Mouse (Mus musculus): Measurements from ENCODE around the gene Brms1. TPM values are rescaled to one million over a fixed set of nuclear protein-coding genes. Genes with fewer than 3 reads are reported as not detected.

The Brms1 gene
- polyA plus RNA-seq, 1 experiment from 2014 or later = 27.5 TPM

DNA sequence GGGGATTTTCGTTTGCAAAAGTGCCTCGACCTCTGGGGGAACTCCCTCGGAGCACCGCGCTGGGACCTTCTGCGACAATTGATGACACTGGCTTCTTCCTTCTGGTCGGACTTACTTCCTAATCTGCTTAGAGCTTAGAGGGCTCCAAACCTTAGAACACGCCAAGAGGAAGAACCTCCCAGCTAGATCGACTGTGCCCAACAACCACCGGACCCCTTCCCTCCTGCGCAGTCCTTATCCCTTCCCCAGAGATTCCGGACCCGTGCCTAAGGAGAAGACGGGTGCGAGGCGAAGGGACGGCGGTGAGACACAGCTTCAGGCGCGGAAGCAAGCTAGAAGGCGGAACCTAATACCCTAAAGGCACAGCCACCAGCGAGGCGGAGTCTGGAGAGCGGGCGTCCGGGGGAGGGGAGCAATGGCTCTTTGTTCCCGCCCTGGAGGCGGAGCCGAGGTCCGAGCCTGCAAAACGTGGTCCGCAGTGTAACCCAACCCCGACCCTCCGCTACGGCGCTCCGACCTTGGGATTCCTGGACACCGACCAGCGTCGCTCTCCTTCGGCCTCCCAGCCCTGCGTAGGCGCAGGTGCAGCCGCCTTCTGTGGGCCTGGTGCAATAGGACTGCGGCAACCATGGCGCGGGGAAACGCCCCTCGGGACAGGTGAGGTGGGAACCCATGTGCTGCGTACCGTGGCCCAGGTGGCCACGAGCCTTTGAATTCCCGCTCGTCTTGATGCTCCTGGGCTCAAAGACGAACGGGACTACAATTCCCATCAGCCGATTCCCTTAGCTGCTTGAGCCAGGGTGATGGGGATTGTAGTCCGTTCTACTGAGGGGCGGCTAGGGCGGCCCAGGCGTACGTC is 17.3 kb upstream of the Brms1 start, which contains the start of gene Slc29a2:
Gene Slc29a2 (plus strand): TSS at position 240 of the 859 bp plus-strand sequence.
- peaks cover 33% of the 10 kb centered on the region for H3K36me3 ChIP-seq (ENCODE audit: control insufficient read depth, insufficient read depth, low read length)
- peaks cover 2 to 6% of the 10 kb centered on the region in 2 experiments; a peak in 3 of 4 replicates for H3K4me1 ChIP-seq (ENCODE audit: control insufficient read depth in 2 of 2, insufficient read depth in 2 of 2, low read length in 2 of 2)
- WGBS = under 1% methylated on average over 59 of the region's 62 CpGs
- peak within 1 kb of the TSS; percentile 65 to 85 for H3K4me3 ChIP-seq (ENCODE audit: control insufficient read depth in 1 of 2, insufficient read depth in 1 of 2, low read depth in 1 of 2, low read length in 2 of 2)
- H3K9ac ChIP-seq (ENCODE audit: low read length) = peak within 1 kb of the TSS; percentile 75
- peak within 1 kb of the TSS; percentile 81 for H3K4me2 ChIP-seq (ENCODE audit: low read length)
- no peaks in the 10 kb centered on the region for H3K9me3 ChIP-seq (ENCODE audit: control insufficient read depth, low read length)
- peak; percentile 95 for ATAC-seq (ENCODE audit: insufficient number of reproducible peaks, insufficient read depth, low FRiP score, low read depth)
- peak within 1 kb of the TSS; percentile 93 to 96 for H3K27ac ChIP-seq (replicated peaks in 1 of 2; ENCODE audit: control insufficient read depth in 1 of 2, insufficient read depth in 1 of 2, low read depth in 2 of 2, low read length in 2 of 2)
- H3K27me3 ChIP-seq (ENCODE audit: control insufficient read depth, insufficient read depth, low read length) = no peaks in the 10 kb centered on the region

DNA sequence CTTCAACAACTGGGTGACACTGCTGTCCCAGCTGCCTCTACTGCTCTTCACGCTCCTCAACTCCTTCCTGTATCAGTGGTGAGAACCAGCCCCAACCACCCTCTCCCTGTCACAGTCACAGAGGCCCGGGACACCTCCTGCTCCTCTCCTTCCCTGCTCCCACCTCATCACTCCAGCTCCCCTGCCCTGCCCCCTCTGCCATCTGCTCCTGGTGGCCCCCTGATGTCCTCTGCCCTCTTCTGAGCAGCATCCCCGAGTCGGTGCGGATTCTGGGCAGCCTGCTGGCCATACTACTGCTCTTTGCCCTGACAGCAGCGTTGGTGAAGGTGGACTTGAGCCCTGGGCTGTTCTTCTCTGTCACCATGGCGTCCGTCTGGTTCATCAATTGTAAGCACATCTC is 15.0 kb upstream of the Brms1 start:
- no peaks in the 10 kb centered on the region for H3K9me3 ChIP-seq (ENCODE audit: control insufficient read depth, low read length)
- H3K4me3 ChIP-seq (ENCODE audit: control insufficient read depth in 1 of 2, insufficient read depth in 1 of 2, low read depth in 1 of 2, low read length in 2 of 2) = no peak overlapping the region
- no peak overlapping the region for H3K9ac ChIP-seq (ENCODE audit: low read length)
- H3K4me1 ChIP-seq (ENCODE audit: control insufficient read depth in 2 of 2, insufficient read depth in 2 of 2, low read length in 2 of 2) = peaks cover 2 to 6% of the 10 kb centered on the region in 2 experiments; a peak in 3 of 4 replicates
- H3K4me2 ChIP-seq (ENCODE audit: low read length) = no peak overlapping the region
- no peak for ATAC-seq (ENCODE audit: insufficient number of reproducible peaks, insufficient read depth, low FRiP score, low read depth)
- peaks cover 56% of the 10 kb centered on the region for H3K36me3 ChIP-seq (ENCODE audit: control insufficient read depth, insufficient read depth, low read length)
- WGBS = 89% methylated on average over 8 of the region's 8 CpGs
- no peak overlapping the region for H3K27ac ChIP-seq (replicated peaks in 1 of 2; ENCODE audit: control insufficient read depth in 1 of 2, insufficient read depth in 1 of 2, low read depth in 2 of 2, low read length in 2 of 2)
- no peaks in the 10 kb centered on the region for H3K27me3 ChIP-seq (ENCODE audit: control insufficient read depth, insufficient read depth, low read length)

DNA sequence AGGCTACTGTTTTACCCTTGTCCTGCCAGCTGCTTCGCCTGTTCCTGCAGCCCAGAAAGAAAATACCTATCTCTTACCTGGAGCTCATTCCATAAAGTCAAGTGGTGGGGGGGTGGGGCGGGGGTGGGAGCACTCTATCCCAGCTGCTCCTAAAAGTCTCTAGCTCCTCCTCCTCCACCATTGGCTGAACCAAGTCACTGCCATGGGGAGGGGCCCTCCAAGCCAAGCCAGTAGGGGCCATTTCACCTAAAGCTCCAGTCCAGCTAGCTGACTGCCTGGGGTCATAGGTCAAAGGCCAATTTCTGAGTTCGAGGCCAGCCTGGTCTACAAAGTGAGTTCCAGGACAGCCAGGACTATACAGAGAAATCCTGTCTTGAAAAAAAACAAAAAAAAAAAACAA is 8.5 kb upstream of the Brms1 start:
- H3K27ac ChIP-seq (replicated peaks in 1 of 2; ENCODE audit: control insufficient read depth in 1 of 2, insufficient read depth in 1 of 2, low read depth in 2 of 2, low read length in 2 of 2) = no peak overlapping the region
- H3K4me1 ChIP-seq (ENCODE audit: control insufficient read depth in 2 of 2, insufficient read depth in 2 of 2, low read length in 2 of 2) = 0 out of 4 replicates have a peak, but pooled peaks cover 0 to 3% of the 10 kb centered on the region in 2 experiments
- no peak for ATAC-seq (ENCODE audit: insufficient number of reproducible peaks, insufficient read depth, low FRiP score, low read depth)
- 73% methylated on average over 3 of the region's 3 CpGs for WGBS
- no peaks in the 10 kb centered on the region for H3K27me3 ChIP-seq (ENCODE audit: control insufficient read depth, insufficient read depth, low read length)
- no peak overlapping the region for H3K4me2 ChIP-seq (ENCODE audit: low read length)
- peaks cover 44% of the 10 kb centered on the region for H3K36me3 ChIP-seq (ENCODE audit: control insufficient read depth, insufficient read depth, low read length)
- no peaks in the 10 kb centered on the region for H3K9me3 ChIP-seq (ENCODE audit: control insufficient read depth, low read length)
- no peak overlapping the region for H3K4me3 ChIP-seq (ENCODE audit: control insufficient read depth in 1 of 2, insufficient read depth in 1 of 2, low read depth in 1 of 2, low read length in 2 of 2)
- no peak overlapping the region for H3K9ac ChIP-seq (ENCODE audit: low read length)

DNA sequence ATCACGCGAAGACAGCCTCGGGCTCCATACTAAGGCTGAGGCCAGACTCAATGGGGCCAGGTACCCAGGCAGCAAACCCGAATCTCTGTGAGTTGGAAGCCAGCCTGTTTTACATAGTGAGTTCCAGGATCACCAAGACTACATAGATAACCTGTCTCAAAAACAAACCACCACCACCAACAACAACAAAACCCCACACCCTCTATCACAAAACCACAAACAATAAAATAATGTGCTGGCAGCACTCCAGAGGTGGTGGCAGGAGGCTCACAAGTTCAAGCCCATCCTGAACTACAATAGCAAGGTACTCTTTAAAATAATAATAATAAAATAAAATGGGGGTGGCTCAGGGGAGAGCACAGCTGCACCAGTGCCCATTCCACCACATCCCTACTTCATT is 4.6 kb upstream of the Brms1 start:
- H3K4me1 ChIP-seq (ENCODE audit: control insufficient read depth in 2 of 2, insufficient read depth in 2 of 2, low read length in 2 of 2) = peaks cover 11 to 20% of the 10 kb centered on the region in 2 experiments
- no peak overlapping the region for H3K4me2 ChIP-seq (ENCODE audit: low read length)
- no peaks in the 10 kb centered on the region for H3K9me3 ChIP-seq (ENCODE audit: control insufficient read depth, low read length)
- no peak overlapping the region for H3K9ac ChIP-seq (ENCODE audit: low read length)
- no peak overlapping the region for H3K4me3 ChIP-seq (ENCODE audit: control insufficient read depth in 1 of 2, insufficient read depth in 1 of 2, low read depth in 1 of 2, low read length in 2 of 2)
- H3K27ac ChIP-seq (replicated peaks in 1 of 2; ENCODE audit: control insufficient read depth in 1 of 2, insufficient read depth in 1 of 2, low read depth in 2 of 2, low read length in 2 of 2) = no peak overlapping the region
- no peak for ATAC-seq (ENCODE audit: insufficient number of reproducible peaks, insufficient read depth, low FRiP score, low read depth)
- H3K27me3 ChIP-seq (ENCODE audit: control insufficient read depth, insufficient read depth, low read length) = no peaks in the 10 kb centered on the region
- H3K36me3 ChIP-seq (ENCODE audit: control insufficient read depth, insufficient read depth, low read length) = peaks cover 5% of the 10 kb centered on the region
- WGBS = 81% methylated on average over 4 of the region's 4 CpGs

DNA sequence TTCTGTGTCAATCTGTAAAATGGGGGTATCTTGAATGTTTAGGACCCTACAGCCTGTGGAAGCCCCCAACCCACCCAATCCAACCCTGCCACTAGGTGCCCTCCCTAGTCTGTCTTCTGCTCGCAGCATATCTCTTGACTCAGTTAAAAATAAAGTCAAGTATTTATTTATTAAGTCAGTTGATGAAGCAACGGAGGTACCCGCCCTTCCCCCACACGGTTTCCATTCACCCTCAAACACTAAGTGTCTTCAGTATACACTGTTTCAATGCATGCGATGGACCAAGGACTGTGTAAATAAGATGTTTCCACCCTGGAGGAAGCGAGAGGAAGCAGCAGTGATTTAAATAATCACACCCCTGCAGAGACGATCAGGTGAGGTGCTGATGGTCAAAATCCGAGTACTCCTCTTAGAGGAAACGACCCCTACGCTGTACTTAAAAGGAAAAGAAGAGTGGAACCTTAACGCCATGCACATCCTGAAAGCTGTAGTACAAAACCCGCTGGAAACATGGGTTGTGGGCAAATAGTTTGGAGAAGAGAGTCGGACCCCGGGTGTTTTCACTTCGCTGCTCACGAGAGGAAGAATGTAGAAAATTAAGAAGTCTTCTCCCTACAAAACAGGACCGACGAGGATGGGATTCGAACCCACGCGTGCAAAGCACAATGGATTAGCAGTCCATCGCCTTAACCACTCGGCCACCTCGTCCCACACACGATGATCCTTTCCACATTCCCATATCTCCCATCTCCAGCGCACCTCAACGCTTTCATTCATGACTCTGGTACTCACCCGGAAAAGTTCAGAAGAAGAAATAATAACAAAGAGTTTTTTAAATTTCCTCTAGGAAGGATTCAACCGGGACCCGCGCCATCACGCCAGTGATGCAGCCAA is 3.2 kb upstream of the Brms1 start:
- Histone ChIP-seq H3K9ac (ENCODE audit: low read length) (peak overlapping the region; percentile 84), H3K27ac (replicated peaks in 1 of 2; ENCODE audit: control insufficient read depth in 1 of 2, insufficient read depth in 1 of 2, low read depth in 2 of 2, low read length in 2 of 2) (peak overlapping the region in 1 of 2 experiments; percentile 54; a peak in 2 of 4 replicates), H3K36me3 (ENCODE audit: control insufficient read depth, insufficient read depth, low read length) (0 out of 2 replicates have a peak, but pooled peaks cover 4% of the 10 kb centered on the region), H3K4me3 (ENCODE audit: control insufficient read depth in 1 of 2, insufficient read depth in 1 of 2, low read depth in 1 of 2, low read length in 2 of 2) (peak overlapping the region; percentile 60 to 70), H3K9me3 (ENCODE audit: control insufficient read depth, low read length) (no peaks in the 10 kb centered on the region), H3K27me3 (ENCODE audit: control insufficient read depth, insufficient read depth, low read length) (no peaks in the 10 kb centered on the region), H3K4me1 (ENCODE audit: control insufficient read depth in 2 of 2, insufficient read depth in 2 of 2, low read length in 2 of 2) (peaks cover 13 to 25% of the 10 kb centered on the region in 2 experiments), H3K4me2 (ENCODE audit: low read length) (peak overlapping the region; percentile 92)
- peak; percentile 27; the same call in 1 of the 2 replicates for ATAC-seq (ENCODE audit: insufficient number of reproducible peaks, insufficient read depth, low FRiP score, low read depth)
- 3% methylated on average over 32 of the region's 32 CpGs for WGBS

DNA sequence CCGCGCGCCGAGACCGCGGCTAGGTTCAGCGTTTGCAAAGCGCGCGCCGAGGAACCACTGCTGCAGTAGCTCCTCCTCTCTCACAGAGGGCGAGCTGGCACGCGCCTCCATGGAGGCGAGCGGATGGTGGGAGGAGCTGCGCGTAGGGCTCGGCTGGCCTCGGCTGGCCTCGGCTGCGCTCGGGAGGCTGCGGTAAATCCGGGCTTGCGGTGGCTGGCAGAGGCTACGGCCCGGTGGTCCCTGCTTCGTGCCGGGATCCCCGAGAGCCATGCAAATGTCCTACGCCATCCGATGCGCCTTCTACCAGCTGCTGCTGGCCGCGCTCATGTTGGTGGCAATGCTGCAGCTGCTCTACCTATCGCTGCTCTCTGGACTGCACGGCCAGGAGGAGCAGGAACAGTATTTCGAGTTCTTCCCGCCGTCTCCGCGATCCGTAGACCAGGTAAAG is 2.4 kb upstream of the Brms1 start, which contains the start of the genes B4gat1 and AC124502.3:
Gene B4gat1 (plus strand): TSS at position 118 of the 448 bp plus-strand sequence.
Gene AC124502.3 (plus strand): TSS at position 183 of the 448 bp plus-strand sequence.
- WGBS = under 1% methylated on average over 42 of the region's 44 CpGs
- Histone ChIP-seq H3K4me2 (ENCODE audit: low read length) (peak within 1 kb of the TSS; percentile 92), H3K27ac (replicated peaks in 1 of 2; ENCODE audit: control insufficient read depth in 1 of 2, insufficient read depth in 1 of 2, low read depth in 2 of 2, low read length in 2 of 2) (peak within 1 kb of the TSS; percentile 14 to 54; a peak in 3 of 4 replicates), H3K27me3 (ENCODE audit: control insufficient read depth, insufficient read depth, low read length) (no peaks in the 10 kb centered on the region), H3K9me3 (ENCODE audit: control insufficient read depth, low read length) (no peaks in the 10 kb centered on the region), H3K4me1 (ENCODE audit: control insufficient read depth in 2 of 2, insufficient read depth in 2 of 2, low read length in 2 of 2) (peaks cover 13 to 25% of the 10 kb centered on the region in 2 experiments), H3K4me3 (ENCODE audit: control insufficient read depth in 1 of 2, insufficient read depth in 1 of 2, low read depth in 1 of 2, low read length in 2 of 2) (peak within 1 kb of the TSS; percentile 60 to 70), H3K36me3 (ENCODE audit: control insufficient read depth, insufficient read depth, low read length) (0 out of 2 replicates have a peak, but pooled peaks cover 12% of the 10 kb centered on the region), H3K9ac (ENCODE audit: low read length) (peak within 1 kb of the TSS; percentile 84)
- ATAC-seq (ENCODE audit: insufficient number of reproducible peaks, insufficient read depth, low FRiP score, low read depth) = peak; percentile 87
